Mouse (Mus musculus) limb, embryonic 14.5 days (tissue): ENCODE results near the gene 1110065P20Rik. TPM values are rescaled to one million over a fixed set of nuclear protein-coding genes. Genes with fewer than 3 reads are reported as not detected.
A peak's percentile ranks its signal among the peaks of the same experiment; 100 is the strongest.

ENCODE experiments used
- ATAC-seq: fragments of 200-750 bp; cut with Nextera tagmentation; 2 replicates; pipeline ENCODE4 v1.8.0; 2017; ENCODE audit warnings: low read depth, moderate number of reproducible peaks, moderate TSS enrichment; ENCODE audit not compliant: low FRiP score
- DNase-seq: peaks from one replicate; pipeline ENCODE4 v3.0.0-alpha.2; 2015; ENCODE audit warnings: low spot score
- H3K27ac ChIP-seq: fragments of 300-500 bp; sonication (generic); replicated peaks from 2 replicates; pipeline ENCODE4 v1.5.1; 2014; ENCODE audit warnings: low read depth, mild to moderate bottlenecking, low read length, moderate library complexity, mixed read lengths
- H3K27me3 ChIP-seq: fragments of 300-500 bp; sonication (generic); 2 replicates; pipeline ENCODE4 v1.6.1; 2014; ENCODE audit warnings: low read length, mixed read lengths; ENCODE audit not compliant: control insufficient read depth, insufficient read depth
- H3K36me3 ChIP-seq: fragments of 300-500 bp; sonication (generic); 2 replicates; pipeline ENCODE4 v1.6.1; 2014; ENCODE audit warnings: mild to moderate bottlenecking, low read length, moderate library complexity, mixed read lengths; ENCODE audit not compliant: control insufficient read depth, insufficient read depth
- H3K4me1 ChIP-seq: fragments of 300-500 bp; sonication (generic); 2 replicates; pipeline ENCODE4 v1.6.1; 2014; ENCODE audit warnings: antibody characterized with exemption, low read length, mixed read lengths; ENCODE audit not compliant: control insufficient read depth, insufficient read depth
- H3K4me2 ChIP-seq: fragments of 300-500 bp; sonication (generic); replicated peaks from 2 replicates; pipeline ENCODE4 v1.6.1; 2014; ENCODE audit warnings: low read depth, mild to moderate bottlenecking, low read length, moderate library complexity; ENCODE audit not compliant: severe bottlenecking
- H3K4me3 ChIP-seq: fragments of 300-500 bp; sonication (generic); replicated peaks from 2 replicates; pipeline ENCODE4 v1.5.1; 2014; ENCODE audit warnings: low read length
- H3K9ac ChIP-seq: fragments of 300-500 bp; sonication (generic); 2 replicates; pipeline ENCODE4 v1.6.1; 2014; ENCODE audit warnings: mild to moderate bottlenecking, low read depth, low read length, moderate library complexity; ENCODE audit not compliant: severe bottlenecking
- H3K9me3 ChIP-seq: fragments of 300-500 bp; sonication (generic); 2 replicates; pipeline ENCODE4 v1.6.1; 2016; ENCODE audit warnings: low read length; ENCODE audit not compliant: control insufficient read depth
- POLR2A ChIP-seq: fragments of 200-500 bp; IDR thresholded peaks from 2 replicates; pipeline ENCODE4 v1.8.0; 2012; ENCODE audit warnings: inconsistent platforms, mild to moderate bottlenecking, moderate library complexity, borderline replicate concordance; ENCODE audit not compliant: insufficient read depth, insufficient read length; ENCODE audit errors: extremely low read depth
- WGBS: fragments of 180-500 bp; shearing (Covaris S2); extraction: QIAGEN DNeasy Blood & Tissue Kit; methylation state at CpG from one replicate; pipeline ENCODE4 v1.1.7; 2014; 5-methylcytosine and 5-hydroxymethylcytosine counted together
- polyA plus RNA-seq, 2 experiments: library from polyadenylated mRNA; depleted of rRNA in 1 of 2; stranded (reverse) in 1 of 2; unstranded in 1 of 2; fragments of >200 nt; fragmentation: Nextera tagmentation in 1 of 2; extraction: Ambion mirVana in 1 of 2; gene quantifications; 2 replicates each; pipeline versions ENCODE4 v1.2.1 to v1.2.3; 2012 to 2014

Gene 1110065P20Rik
- polyA plus RNA-seq, 2 experiments, result 63.4 to 67.5 TPM

DNA sequence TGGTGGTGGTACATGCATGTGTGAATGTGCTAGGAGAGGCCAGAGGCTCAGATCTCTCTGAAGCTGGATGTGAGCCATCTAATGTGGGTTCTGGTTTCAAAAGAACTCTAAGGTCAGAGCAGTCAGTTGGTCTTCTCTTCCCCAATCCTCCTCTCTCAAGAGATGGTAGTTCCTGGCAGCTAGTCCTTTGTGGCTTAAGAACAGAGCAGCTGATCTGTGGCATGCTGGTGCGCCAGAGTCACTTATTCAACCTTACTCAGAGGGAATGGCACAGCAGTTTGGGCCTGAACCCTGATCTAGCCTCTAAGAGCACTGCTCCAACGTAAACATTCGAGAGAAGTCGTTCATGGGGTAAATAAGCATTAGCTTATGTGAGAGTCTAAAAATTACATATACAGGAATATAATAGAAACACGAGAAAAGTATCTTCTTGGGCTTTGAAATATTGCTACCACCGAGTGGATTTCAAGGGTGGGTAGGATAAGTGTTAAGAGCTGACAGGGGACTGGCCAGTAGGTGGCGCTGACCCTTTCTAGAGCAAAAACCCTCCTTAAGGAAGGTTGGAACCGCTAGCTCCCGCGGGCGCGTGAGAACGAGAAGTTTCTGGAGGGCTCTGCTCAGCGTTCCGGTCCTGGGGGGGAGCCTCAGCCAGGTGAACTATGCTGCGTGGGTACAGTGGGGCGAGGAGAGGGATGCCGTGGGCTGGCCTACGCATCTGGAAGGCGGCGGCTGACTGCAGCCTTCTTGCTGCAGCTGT, 49.3 kb downstream of the 1110065P20Rik start, which contains the start of gene Mtf1:
TSS of gene Mtf1 (plus strand) at position 553 of the 757 bp plus-strand sequence.
- Histone ChIP-seq H3K27me3 (no peaks in the 10 kb centered on the region), H3K4me3 (peak within 1 kb of the TSS; percentile 81), H3K4me2 (peak within 1 kb of the TSS; percentile 84), H3K27ac (peak within 1 kb of the TSS; percentile 96), H3K36me3 (peaks cover 52% of the 10 kb centered on the region), H3K9me3 (no peaks in the 10 kb centered on the region), H3K9ac (peak within 1 kb of the TSS; percentile 89), H3K4me1 (peaks cover 6% of the 10 kb centered on the region)
- ATAC-seq (peak; percentile 85), DNase-seq (peak; percentile 97)
- TF ChIP-seq POLR2A, result no peak
- 3% methylated on average over 21 of the region's 21 CpGs for WGBS

Other genes with a start within 250 kb of the 1110065P20Rik start
- not detected in 2 replicates for gene 3100002H09Rik, start 240.4 kb downstream of the 1110065P20Rik start, polyA plus RNA-seq (2012; rRNA removed)
- gene 3100002H09Rik, start 240.4 kb downstream of the 1110065P20Rik start, polyA plus RNA-seq (2014; fragmentation: Nextera tagmentation; extraction: Ambion mirVana), result not detected in 2 replicates
- 1.2 and 1.7 TPM in 2 replicates for gene Pou3f1, start 194.4 kb downstream of the 1110065P20Rik start, polyA plus RNA-seq (2012; rRNA removed)
- 0.97 and 1.2 TPM in 2 replicates for gene Pou3f1, start 194.4 kb downstream of the 1110065P20Rik start, polyA plus RNA-seq (2014; fragmentation: Nextera tagmentation; extraction: Ambion mirVana)
- gene Utp11, start 157.6 kb downstream of the 1110065P20Rik start, polyA plus RNA-seq (2012; rRNA removed), result 29.2 and 52.0 TPM in 2 replicates
- 59.4 and 61.1 TPM in 2 replicates for gene Utp11, start 157.6 kb downstream of the 1110065P20Rik start, polyA plus RNA-seq (2014; fragmentation: Nextera tagmentation; extraction: Ambion mirVana)
- 30.6 and 43.7 TPM in 2 replicates for gene Fhl3, start 150.5 kb downstream of the 1110065P20Rik start, polyA plus RNA-seq (2012; rRNA removed)
- 18.1 and 20.4 TPM in 2 replicates for gene Fhl3, start 150.5 kb downstream of the 1110065P20Rik start, polyA plus RNA-seq (2014; fragmentation: Nextera tagmentation; extraction: Ambion mirVana)
- 48.9 and 78.6 TPM in 2 replicates for gene Sf3a3, start 136.4 kb downstream of the 1110065P20Rik start, polyA plus RNA-seq (2012; rRNA removed)
- 122 and 128 TPM in 2 replicates for gene Sf3a3, start 136.4 kb downstream of the 1110065P20Rik start, polyA plus RNA-seq (2014; fragmentation: Nextera tagmentation; extraction: Ambion mirVana)
- gene Inpp5b, start 109.3 kb downstream of the 1110065P20Rik start, polyA plus RNA-seq (2012; rRNA removed), result 44.3 and 47.9 TPM in 2 replicates
- 26.2 and 28.3 TPM in 2 replicates for gene Inpp5b, start 109.3 kb downstream of the 1110065P20Rik start, polyA plus RNA-seq (2014; fragmentation: Nextera tagmentation; extraction: Ambion mirVana)
- gene Mtf1, start 49.1 kb downstream of the 1110065P20Rik start, polyA plus RNA-seq (2012; rRNA removed), result 9.3 and 10.3 TPM in 2 replicates
- gene Mtf1, start 49.1 kb downstream of the 1110065P20Rik start, polyA plus RNA-seq (2014; fragmentation: Nextera tagmentation; extraction: Ambion mirVana), result 9.8 and 10.1 TPM in 2 replicates
- gene Yrdc, start 517 bp downstream of the 1110065P20Rik start, polyA plus RNA-seq (2012; rRNA removed), result 54.6 and 64.5 TPM in 2 replicates
- gene Yrdc, start 517 bp downstream of the 1110065P20Rik start, polyA plus RNA-seq (2014; fragmentation: Nextera tagmentation; extraction: Ambion mirVana), result 48.6 and 50.6 TPM in 2 replicates
- gene Maneal, start 11.0 kb upstream of the 1110065P20Rik start, polyA plus RNA-seq (2012; rRNA removed), result 2.7 and 3.6 TPM in 2 replicates
- gene Maneal, start 11.0 kb upstream of the 1110065P20Rik start, polyA plus RNA-seq (2014; fragmentation: Nextera tagmentation; extraction: Ambion mirVana), result 1.0 and 1.6 TPM in 2 replicates
- gene Epha10, start 29.7 kb upstream of the 1110065P20Rik start, polyA plus RNA-seq (2012; rRNA removed), result 0.21 and 0.24 TPM in 2 replicates
- gene Epha10, start 29.7 kb upstream of the 1110065P20Rik start, polyA plus RNA-seq (2014; fragmentation: Nextera tagmentation; extraction: Ambion mirVana), result not detected in 2 replicates
- 25.8 and 28.3 TPM in 2 replicates for gene 9930104L06Rik, start 85.9 kb upstream of the 1110065P20Rik start, polyA plus RNA-seq (2012; rRNA removed)
- gene 9930104L06Rik, start 85.9 kb upstream of the 1110065P20Rik start, polyA plus RNA-seq (2014; fragmentation: Nextera tagmentation; extraction: Ambion mirVana), result 3.2 and 4.7 TPM in 2 replicates
- gene Cdca8, start 88.1 kb upstream of the 1110065P20Rik start, polyA plus RNA-seq (2012; rRNA removed), result 60.1 and 70.0 TPM in 2 replicates
- gene Cdca8, start 88.1 kb upstream of the 1110065P20Rik start, polyA plus RNA-seq (2014; fragmentation: Nextera tagmentation; extraction: Ambion mirVana), result 88.9 and 90.1 TPM in 2 replicates
- 7.8 and 8.8 TPM in 2 replicates for gene Rspo1, start 135.2 kb upstream of the 1110065P20Rik start, polyA plus RNA-seq (2012; rRNA removed)
- 4.4 and 5.5 TPM in 2 replicates for gene Rspo1, start 135.2 kb upstream of the 1110065P20Rik start, polyA plus RNA-seq (2014; fragmentation: Nextera tagmentation; extraction: Ambion mirVana)
- 61.3 and 94.7 TPM in 2 replicates for gene Gnl2, start 165.4 kb upstream of the 1110065P20Rik start, polyA plus RNA-seq (2012; rRNA removed)
- 74.1 and 76.2 TPM in 2 replicates for gene Gnl2, start 165.4 kb upstream of the 1110065P20Rik start, polyA plus RNA-seq (2014; fragmentation: Nextera tagmentation; extraction: Ambion mirVana)
- 0.05 and 0.06 TPM in 2 replicates for gene Dnali1, start 214.5 kb upstream of the 1110065P20Rik start, polyA plus RNA-seq (2012; rRNA removed)
- 0.11 and 0.18 TPM in 2 replicates for gene Dnali1, start 214.5 kb upstream of the 1110065P20Rik start, polyA plus RNA-seq (2014; fragmentation: Nextera tagmentation; extraction: Ambion mirVana)
- gene Snip1, start 215.5 kb upstream of the 1110065P20Rik start, polyA plus RNA-seq (2012; rRNA removed), result 20.5 and 20.7 TPM in 2 replicates
- gene Snip1, start 215.5 kb upstream of the 1110065P20Rik start, polyA plus RNA-seq (2014; fragmentation: Nextera tagmentation; extraction: Ambion mirVana), result 33.1 and 35.0 TPM in 2 replicates
- gene Meaf6, start 233.9 kb upstream of the 1110065P20Rik start, polyA plus RNA-seq (2012; rRNA removed), result 71.7 and 74.5 TPM in 2 replicates
- gene Meaf6, start 233.9 kb upstream of the 1110065P20Rik start, polyA plus RNA-seq (2014; fragmentation: Nextera tagmentation; extraction: Ambion mirVana), result 60.1 and 64.3 TPM in 2 replicates